Mouse (Mus musculus): ENCODE measurements around the gene Cdc42ep3.

Gene Cdc42ep3

DNA sequence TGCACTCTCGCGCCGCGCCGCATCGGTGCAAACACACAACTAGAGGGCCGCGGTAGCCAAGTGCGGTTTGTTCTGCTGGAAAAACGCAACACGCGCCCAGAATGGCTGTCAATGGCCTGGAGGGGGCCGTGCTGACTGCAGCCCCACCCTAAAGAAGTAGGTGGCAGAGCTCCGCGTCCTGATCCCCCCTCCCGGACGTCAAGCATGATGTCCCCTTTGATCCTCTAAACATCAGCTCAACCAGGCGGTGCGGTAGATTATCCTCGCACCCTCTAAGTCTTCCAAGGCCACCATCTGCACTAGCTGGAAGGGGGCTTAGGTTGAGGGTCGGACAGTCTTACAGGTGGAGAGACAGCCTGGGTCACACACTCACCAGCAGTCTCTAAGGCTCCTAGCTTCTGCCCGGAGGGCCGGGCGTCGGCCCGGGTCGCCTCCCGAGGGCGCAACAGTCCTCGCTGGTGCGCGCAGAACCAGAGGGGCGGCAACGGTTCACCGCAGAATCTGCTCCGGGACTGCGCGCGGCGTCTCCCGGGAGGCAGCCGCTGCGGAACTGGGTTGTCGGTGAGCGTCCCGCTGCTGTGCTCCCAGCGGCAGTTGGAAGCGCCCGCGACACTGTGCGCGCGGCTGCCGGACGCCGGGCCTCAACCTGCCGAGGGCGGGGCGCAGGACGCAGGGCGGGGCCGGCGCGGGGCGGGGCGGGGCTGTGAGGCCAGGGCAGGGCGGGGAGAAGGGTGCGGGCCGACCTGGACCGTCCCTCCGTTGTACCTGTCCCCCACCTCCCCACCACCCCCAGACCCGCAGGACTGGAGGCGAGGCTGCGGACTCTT, at the start of gene Cdc42ep3:
Gene Cdc42ep3, minus strand, starts transcription at position 648 of the 827 bp plus-strand sequence.
- DNase-seq: peak; percentile 94

DNA sequence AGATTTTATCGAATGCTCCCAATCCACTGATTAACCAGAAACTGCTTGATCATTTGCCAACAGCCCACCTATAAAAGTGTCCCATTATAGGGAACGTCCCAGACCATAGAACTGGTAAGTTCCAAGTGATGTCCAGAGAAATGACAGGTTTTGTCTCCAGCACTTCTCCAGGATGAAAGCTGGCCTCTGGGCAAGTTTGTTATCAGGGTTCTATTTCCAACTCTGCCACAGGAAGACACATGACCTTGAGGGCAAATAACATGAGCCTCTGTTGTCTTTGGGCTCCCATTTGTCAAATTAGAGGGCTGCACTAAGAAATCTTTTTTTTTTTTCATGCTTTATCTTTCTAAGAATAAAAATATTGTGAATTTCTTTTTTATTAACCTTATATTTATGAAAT, 45.5 kb upstream of the Cdc42ep3 start:
- no peak for DNase-seq

DNA sequence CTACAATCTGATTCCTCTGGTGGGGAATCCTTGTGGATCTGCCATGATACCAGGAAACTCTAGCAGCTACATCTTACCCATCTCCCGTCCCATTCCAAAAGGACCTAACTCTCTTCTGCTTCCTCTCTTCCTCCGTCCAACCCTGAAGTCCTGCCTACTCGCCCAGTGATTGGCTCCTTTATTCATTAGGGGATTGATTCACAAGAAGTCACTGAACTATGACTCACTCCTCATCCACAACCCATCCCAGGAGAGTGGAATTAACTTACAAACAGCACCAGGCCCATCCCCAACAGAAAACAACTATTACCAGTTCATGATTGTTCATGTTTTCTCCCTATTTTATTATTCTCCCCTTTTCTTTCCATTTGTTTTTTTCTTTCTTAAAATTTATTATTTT, 43.5 kb upstream of the Cdc42ep3 start:
- no peak for DNase-seq

DNA sequence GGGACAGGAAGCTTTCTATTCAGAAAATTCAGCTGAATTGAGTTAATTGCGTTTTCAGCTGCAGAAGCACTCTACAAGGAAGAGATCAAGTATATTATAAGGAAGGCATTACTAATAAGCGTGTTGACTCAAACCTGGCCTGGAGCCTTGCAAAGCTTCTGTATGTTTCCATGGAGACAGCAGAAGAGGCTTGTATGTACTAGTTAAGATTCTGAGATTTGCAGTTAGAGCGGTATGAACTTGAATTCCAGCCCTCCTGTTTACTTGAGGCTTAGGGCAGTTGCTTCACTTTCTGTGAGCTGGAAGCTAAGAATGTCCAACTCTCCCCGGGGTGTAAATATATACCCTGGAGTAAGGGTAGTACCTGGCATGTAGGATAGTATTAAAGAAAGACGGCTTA, 39.9 kb upstream of the Cdc42ep3 start:
- no peak for DNase-seq

DNA sequence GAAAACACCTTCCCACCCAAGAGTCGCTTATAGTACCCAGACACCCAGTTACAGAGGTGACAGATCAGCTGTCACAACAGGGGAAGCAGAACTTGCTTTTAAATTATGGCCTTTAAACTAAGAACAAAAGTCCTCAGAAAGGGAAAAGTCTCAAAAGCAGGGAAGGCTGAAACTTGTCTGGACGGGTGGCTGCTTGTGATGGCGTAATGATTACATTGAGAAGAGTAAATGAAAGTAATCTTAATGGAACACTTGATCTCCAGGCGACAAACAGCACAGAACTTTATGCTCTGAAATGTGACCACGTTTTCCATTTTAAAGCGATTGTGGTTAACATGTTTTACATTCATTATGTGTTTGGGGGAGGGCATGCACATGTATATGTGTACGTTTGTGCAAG, 39.0 kb upstream of the Cdc42ep3 start:
- DNase-seq: no peak

DNA sequence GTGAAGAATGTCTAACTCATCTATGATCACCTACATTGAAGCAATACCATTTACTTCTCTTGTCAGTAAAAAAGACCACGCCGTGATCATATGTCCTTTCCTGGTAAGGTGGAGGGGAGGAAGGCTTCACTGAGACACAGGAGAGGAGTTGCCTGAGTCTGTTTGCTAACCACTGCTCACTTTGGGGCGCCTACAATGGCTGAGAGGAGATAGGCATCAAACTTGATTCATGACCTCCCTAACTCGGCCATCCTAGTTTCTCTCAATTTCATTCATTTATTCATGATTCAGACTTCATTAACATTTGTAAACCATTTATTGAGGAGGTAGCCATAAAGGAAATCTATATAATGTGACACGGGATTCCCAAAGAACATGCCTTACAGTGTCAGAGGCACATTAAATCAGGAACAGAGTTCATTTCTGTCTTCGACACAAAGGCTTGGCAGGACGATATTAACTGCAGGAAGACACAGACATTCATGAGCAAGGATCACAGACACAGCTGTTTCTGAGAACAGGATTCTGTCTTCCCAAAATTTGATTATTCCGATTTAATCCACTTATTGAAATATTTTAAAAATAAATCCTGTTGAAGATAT, 32.7 kb upstream of the Cdc42ep3 start:
- no peak for DNase-seq

DNA sequence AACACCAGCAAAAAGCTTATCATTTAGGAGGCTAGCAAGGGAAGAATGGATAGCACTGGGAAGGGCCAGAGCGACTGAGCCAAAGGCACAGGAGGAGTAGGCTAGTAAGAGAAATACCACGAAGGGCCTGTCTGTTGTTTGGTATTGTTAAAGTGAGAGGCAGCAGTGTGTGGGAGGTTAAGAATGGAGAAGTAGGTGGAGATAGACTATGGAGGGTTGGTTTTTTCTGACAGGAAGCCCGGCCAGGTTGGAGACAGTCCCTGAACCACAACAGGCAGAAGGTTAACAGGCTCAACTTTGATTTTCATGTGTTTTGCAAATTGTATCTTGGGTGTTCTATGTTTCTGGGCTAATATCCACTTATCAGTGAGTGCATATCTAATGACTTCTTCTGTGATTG, 26.6 kb upstream of the Cdc42ep3 start:
- no peak for DNase-seq

DNA sequence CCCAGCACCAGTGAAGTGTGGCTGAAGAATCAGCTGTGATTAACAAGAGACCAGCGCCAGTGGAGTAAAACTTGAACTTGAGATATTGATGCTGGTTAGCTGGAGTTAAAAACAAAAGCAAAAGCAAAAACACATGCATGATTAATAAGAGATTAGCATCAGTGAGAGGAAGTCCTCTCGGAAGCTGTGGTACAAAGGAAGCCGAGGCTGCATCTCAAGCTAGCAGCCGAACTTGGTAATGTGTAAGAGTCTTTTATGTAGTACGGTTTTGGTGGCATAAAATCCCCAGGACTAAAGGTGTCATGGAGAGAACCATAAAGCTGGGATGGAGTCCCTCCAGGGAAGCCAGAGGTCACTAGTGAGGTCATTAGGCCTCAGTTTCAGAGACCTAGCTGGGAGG, 24.3 kb upstream of the Cdc42ep3 start:
- DNase-seq: no peak

DNA sequence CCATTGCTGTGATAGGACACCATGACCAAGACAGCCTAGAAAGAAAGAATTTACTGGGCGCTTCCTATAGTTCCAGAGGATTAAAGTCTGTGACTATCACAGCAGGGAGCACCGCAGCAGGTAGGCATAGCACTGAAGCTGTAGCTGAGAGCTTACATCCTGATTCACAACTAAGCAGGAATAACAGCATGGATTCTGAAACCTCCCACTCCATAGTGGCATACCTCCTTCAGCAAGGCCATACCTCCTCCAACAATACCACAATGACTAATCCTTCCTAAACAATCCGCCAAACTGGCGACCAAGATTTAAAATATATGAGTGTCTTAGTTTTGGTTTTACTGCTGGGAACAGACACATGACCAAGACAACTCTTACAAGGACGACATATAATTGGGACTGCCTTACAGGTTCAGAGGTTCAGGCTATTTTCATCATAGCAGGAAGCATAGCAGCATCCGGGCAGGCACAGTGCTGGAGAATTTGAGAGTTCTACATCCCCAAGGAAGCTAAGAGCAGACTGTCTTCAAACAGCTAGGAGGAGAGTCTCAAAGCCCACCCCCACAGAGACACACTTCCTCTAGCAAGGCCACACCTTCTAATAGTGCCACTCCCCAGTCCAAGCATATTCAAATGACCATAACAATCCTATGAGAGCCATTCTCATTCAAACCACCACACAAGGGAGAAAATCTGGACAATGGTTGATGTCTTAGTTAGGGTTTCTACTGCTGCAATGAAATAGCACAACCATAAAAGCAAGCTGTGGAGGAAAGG, 21.7 kb upstream of the Cdc42ep3 start:
- no peak for DNase-seq

DNA sequence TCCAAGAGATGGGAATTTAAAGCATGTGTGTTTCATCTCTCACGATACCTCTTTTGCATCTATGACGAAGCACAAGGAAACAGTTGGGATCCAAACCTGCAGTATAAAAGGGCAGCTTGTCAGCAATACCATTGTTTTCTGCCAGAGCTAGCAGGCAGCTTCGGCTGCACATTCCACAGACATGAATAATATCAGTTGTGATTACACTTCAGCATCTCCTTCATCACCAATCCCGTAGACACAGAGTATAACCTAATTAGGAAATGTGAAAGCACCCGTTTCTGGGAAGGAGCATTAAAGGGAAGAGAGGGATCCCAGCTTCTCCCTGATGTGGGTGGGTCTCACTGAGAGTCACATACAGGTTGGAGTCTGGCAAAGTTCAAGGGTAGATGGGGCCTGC, 18.1 kb upstream of the Cdc42ep3 start:
- no peak for DNase-seq

DNA sequence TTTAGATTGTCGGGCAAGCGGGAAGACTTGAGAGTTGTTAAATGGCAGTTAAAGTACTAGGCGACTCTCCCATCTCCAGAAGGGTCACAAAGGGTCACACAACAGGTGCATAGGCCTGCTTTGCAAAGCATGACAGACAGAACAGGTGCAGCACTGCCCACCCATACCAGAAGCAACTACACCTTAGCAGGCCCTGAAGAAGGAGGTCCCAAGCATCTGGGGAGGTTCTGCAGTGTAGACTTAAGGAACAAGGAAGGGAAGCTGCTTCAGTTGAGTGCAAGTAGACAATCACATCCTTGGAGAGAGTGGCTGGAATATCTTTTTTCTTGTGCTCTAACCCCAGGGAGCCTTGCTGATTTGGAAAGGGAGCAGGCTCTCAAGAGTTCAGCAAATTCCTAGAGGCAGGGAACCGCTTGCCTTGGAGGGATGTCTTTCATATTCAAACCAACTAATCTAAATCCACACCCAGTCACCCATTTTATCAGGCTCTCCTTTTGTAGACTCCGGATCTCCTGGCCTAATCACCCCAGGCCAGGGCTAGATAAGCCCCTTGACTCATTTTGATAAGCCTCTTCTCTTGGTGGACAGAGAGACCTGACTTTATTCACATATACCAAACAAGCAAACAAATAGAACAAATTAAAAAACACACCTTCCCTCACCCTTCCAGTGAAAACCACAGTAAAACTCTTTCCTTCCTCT, 10.0 kb upstream of the Cdc42ep3 start:
- peak; percentile 80 for DNase-seq

DNA sequence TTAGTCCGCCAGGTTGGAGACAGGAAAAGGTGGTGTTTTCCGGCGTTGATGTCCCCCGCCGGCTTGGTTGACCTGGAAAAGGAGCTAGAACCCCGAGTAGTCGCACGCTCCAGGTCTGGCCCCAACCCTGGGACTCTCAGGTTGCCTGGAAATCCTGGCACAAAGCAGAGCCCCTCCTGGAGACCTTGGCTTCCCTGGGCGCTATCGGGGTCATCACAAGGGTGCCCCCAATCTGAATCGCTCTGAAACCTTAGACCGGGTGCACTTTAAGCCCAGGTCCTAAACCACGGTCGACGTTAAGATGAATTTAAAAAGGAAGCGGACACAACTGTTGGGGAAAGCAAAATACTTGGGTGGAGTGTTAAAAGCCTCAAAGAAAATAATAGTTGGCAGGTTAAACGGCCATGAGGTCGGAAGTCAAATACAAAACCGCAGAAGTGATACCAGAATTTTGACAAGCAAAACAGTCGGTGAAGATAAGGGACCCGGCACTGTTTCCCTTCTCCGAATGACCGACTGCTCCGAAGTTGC, 1.2 kb upstream of the Cdc42ep3 start:
- DNase-seq: peak; percentile 56

DNA sequence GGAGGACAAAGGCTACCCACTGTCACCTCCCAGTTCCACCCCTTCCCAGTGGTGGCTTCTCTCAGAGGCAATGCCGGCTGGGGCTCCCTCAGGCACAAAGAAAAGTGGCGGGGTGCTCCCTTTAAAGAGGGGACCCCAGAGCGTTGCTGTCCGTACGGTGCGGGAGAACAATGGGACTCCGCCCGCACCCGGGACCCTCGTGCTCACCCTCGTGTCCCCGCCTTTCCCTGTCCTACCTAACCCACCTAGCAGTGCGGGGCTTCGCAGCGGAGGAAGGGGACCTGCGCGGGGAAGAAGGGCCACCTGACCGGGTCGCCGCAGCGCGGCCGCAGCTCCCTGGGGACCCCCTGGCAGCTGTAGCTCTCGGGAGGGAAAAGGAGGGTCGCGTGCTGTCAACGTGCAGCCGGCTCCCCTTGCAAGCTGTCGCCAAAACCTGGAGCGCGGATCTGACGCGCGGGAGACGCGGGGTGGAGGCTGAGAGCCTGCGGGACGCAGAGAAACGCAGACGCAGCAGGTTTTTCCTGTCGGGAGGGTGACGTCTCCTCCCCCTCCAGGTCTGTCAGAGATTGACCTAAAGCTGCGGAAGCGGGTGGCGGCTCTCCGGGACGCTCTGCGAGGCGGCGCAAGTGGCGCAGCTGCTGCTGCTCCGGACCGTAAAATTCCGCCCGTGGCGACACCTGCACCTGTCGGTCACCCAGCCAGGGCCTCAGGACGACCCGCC, 540 bp upstream of the Cdc42ep3 start:
- peak; percentile 85 for DNase-seq

DNA sequence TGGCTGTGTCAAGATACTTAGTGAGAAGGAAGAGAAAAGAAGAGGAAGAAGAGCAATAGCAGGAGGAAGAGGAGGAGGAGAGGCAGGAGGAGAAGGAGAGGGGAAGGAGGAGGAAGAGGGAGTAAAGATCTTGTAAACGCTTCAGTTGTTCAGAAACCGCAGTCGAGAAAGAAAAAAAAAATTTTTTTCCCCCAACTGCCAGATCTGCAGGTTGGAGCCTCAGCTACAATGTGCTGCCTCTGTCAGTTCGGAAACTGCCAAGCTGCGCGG, 782 bp downstream of the Cdc42ep3 start:
- DNase-seq: no peak

DNA sequence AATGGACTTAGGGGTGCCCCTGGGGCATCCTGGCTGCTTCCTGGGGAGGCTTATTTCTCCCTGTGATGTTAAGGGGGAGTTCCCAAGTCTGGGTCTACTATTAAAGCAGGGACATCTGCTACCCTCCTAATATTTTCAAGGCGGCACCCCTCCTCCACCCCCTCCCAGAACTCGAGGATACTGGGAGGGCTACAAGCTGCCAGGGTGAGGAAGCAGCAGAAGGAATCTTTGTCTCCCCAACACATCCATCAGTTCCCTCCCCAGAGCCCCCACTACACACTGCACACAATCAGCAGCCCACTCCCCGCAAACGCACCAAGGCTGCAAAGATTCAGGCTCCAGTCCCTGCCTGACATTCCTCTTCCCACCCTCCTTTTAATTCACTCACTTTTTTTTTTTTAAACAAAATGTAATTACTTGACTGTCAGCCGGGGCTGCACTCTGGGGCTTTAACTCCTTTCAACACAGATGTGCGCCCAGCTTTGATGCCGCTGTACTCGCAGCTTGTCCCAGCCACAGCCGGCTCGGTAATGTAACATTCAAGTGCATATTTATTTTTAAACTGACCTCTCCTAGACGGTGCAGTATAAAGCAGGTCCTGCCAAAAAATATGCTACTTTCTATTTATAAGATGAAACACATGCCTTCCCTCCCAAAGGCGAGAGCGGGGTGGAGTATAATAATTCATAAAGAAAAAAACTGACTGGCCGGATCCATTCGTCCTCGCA, 1.3 kb downstream of the Cdc42ep3 start:
- peak; percentile 38 for DNase-seq

DNA sequence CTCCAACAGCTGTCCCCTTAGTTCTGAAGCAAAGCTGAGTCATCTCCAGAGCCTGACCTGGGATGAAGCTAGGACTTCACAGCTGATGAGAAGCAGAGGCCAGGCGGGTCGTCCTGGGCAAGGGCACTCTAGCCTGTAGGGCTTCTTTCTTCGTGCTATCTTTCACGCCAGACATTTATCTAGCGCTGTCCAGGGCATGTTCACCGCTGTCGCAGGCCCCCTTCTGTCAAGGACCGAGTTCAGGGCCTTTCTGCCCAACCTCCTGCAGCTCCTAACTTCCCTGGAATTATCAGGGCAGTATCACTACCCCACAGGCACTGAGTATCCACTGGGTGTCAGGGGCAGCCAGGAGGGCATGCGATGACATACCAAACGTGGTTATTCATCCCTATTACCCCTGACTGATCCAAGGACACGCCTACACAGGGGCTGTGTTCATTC, 4.1 kb downstream of the Cdc42ep3 start:
- peak; percentile 89 for DNase-seq

DNA sequence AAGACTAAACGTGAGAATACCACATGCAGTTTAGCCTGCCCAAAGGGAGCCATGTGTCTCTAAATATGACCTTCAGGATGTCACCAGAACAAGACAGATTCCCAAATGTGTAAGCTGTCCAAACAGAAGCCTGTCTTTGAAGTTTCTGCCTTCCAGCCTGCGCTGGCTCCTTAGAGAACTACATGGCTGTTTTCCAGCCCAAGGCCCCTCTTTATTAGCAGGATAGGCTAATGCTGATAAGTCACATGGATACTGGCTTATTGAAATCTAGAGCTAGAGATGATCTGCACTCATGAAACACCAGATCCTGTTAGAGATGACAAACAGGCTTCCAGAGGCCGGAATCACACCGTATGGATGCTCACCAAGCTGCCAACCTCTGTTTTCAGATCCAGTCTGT, 5.5 kb downstream of the Cdc42ep3 start:
- no peak for DNase-seq

DNA sequence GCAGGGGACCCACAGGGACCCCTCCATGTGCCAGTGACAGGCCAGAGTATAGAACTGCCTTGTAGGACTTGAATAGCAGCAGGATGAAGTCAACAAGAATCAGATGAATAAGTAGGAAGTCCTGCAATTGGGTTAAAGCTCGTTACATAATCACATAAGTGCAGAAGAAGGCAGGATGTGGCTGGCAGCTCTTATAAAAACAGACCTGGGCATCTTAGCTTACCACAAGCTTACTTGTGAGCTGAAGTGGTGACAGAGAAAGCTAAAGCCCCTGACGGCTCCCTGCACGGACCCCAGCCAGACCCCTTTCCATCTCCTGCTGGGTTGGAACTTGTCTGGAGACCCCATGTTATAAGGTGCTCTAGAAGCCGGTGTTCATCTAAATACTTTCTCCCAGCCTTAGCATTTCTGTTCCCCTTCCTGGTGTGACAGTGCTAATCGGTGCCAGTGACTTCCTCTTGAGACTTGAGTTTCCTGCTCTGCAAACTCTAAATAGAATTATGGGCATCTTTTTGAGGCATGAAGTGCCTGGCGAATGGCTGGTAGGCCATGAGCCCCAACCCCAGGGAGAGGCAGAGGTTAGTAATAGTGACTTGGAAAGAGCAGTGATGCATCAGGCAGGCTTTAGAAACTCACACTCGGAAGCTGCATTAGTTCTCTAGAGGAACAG, 6.8 kb downstream of the Cdc42ep3 start:
- DNase-seq: no peak

DNA sequence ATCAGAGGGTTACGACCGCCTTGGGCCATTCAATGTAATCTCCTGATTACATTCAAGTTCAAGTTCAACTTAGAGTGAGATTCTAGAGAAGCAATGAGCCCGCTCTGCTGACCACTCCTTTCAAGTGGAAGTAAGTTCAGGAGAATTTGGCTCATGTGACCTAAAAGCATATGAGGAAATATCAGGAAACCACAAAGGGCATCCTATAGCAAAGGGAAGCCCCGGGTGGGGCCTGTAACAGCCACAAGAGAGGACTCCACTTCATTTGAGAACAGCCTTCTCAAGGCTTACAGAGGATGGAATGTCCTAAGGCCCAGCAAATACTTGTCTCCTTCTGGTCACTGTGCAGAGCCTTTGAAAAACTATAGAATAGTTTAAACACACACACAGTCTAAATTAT, 7.6 kb downstream of the Cdc42ep3 start:
- DNase-seq: no peak

DNA sequence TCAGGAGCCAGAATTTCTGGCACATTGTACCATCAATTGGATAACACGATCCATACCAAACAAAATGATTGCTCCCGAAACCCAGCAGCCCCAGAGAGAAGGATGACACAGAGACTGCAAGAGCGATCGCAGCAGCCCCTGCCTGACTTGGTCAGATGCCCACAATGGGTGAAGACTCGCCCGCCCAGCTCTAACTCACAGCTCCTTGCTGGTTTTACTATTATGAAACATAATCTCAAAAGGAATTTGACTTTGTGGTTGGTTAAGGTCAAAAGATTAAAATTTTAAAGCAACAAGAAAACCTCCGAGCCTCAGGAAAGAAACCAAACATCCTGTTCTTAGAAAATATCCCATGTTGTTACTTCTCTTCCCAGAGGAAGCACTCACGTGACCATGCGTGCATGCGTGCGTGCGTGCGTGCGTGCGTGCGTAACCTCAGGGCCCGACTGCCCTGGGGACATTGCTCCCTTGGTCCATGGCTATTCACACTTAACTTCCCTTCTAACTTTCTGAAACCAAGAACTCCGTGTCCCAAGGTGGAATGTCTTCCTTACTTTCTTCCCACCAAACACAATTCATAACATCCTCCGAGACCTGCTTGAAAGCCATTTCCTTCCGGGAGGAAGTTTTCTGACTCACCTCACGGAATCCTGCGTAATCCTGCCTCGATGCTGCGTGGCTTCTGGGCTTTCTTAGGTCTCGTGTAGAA, 9.7 kb downstream of the Cdc42ep3 start:
- no peak for DNase-seq
